Mouse (Mus musculus) limb, embryonic 14.5 days (tissue): ENCODE data around the gene Echs1. TPM values are rescaled to one million over a fixed set of nuclear protein-coding genes. Genes with fewer than 3 reads are reported as not detected.

Source experiments
- ATAC-seq: fragments of 200-750 bp; cut with Nextera tagmentation; 2 replicates; pipeline ENCODE4 v1.8.0; 2017; ENCODE audit warnings: low read depth, moderate number of reproducible peaks, moderate TSS enrichment; ENCODE audit not compliant: low FRiP score
- DNase-seq: peaks from one replicate; pipeline ENCODE4 v3.0.0-alpha.2; 2015; ENCODE audit warnings: low spot score
- H3K27ac ChIP-seq: fragments of 300-500 bp; sonication (generic); replicated peaks from 2 replicates; pipeline ENCODE4 v1.5.1; 2014; ENCODE audit warnings: low read depth, mild to moderate bottlenecking, low read length, moderate library complexity, mixed read lengths
- H3K27me3 ChIP-seq: fragments of 300-500 bp; sonication (generic); 2 replicates; pipeline ENCODE4 v1.6.1; 2014; ENCODE audit warnings: low read length, mixed read lengths; ENCODE audit not compliant: control insufficient read depth, insufficient read depth
- H3K36me3 ChIP-seq: fragments of 300-500 bp; sonication (generic); 2 replicates; pipeline ENCODE4 v1.6.1; 2014; ENCODE audit warnings: mild to moderate bottlenecking, low read length, moderate library complexity, mixed read lengths; ENCODE audit not compliant: control insufficient read depth, insufficient read depth
- H3K4me1 ChIP-seq: fragments of 300-500 bp; sonication (generic); 2 replicates; pipeline ENCODE4 v1.6.1; 2014; ENCODE audit warnings: antibody characterized with exemption, low read length, mixed read lengths; ENCODE audit not compliant: control insufficient read depth, insufficient read depth
- H3K4me2 ChIP-seq: fragments of 300-500 bp; sonication (generic); replicated peaks from 2 replicates; pipeline ENCODE4 v1.6.1; 2014; ENCODE audit warnings: low read depth, mild to moderate bottlenecking, low read length, moderate library complexity; ENCODE audit not compliant: severe bottlenecking
- H3K4me3 ChIP-seq: fragments of 300-500 bp; sonication (generic); replicated peaks from 2 replicates; pipeline ENCODE4 v1.5.1; 2014; ENCODE audit warnings: low read length
- H3K9ac ChIP-seq: fragments of 300-500 bp; sonication (generic); 2 replicates; pipeline ENCODE4 v1.6.1; 2014; ENCODE audit warnings: mild to moderate bottlenecking, low read depth, low read length, moderate library complexity; ENCODE audit not compliant: severe bottlenecking
- H3K9me3 ChIP-seq: fragments of 300-500 bp; sonication (generic); 2 replicates; pipeline ENCODE4 v1.6.1; 2016; ENCODE audit warnings: low read length; ENCODE audit not compliant: control insufficient read depth
- POLR2A ChIP-seq: fragments of 200-500 bp; IDR thresholded peaks from 2 replicates; pipeline ENCODE4 v1.8.0; 2012; ENCODE audit warnings: inconsistent platforms, mild to moderate bottlenecking, moderate library complexity, borderline replicate concordance; ENCODE audit not compliant: insufficient read depth, insufficient read length; ENCODE audit errors: extremely low read depth
- WGBS: fragments of 180-500 bp; shearing (Covaris S2); extraction: QIAGEN DNeasy Blood & Tissue Kit; methylation state at CpG from one replicate; pipeline ENCODE4 v1.1.7; 2014; 5-methylcytosine and 5-hydroxymethylcytosine counted together
- polyA plus RNA-seq, 2 experiments: library from polyadenylated mRNA; depleted of rRNA in 1 of 2; stranded (reverse) in 1 of 2; unstranded in 1 of 2; fragments of >200 nt; fragmentation: Nextera tagmentation in 1 of 2; extraction: Ambion mirVana in 1 of 2; gene quantifications; 2 replicates each; pipeline versions ENCODE4 v1.2.1 to v1.2.3; 2012 to 2014

The Echs1 gene
- polyA plus RNA-seq, 2 experiments = 127 to 153 TPM

GRCm38 (mm10) chr7:140125278-140126021 is 9.2 kb upstream of the Echs1 start:
- Histone ChIP-seq H3K4me2 (peak overlapping the region; percentile 89), H3K36me3 (peaks cover 11% of the 10 kb centered on the region), H3K9ac (peak overlapping the region; percentile 61), H3K4me3 (peak overlapping the region; percentile 55), H3K27ac (no peak overlapping the region; the same call in 1 of the 2 replicates), H3K9me3 (no peaks in the 10 kb centered on the region), H3K4me1 (peaks cover 5% of the 10 kb centered on the region; the same call in 1 of the 2 replicates), H3K27me3 (no peaks in the 10 kb centered on the region)
- ATAC-seq (peak; percentile 99), DNase-seq (peak; percentile 89)
- TF ChIP-seq POLR2A = no peak
- 2% methylated on average over 34 of the region's 40 CpGs for WGBS

GRCm38 (mm10) chr7:140124382-140124781 is 8.1 kb upstream of the Echs1 start:
- 100% methylated on average over 1 of the region's 1 CpGs for WGBS
- H3K9ac ChIP-seq = no peak overlapping the region
- ATAC-seq (no peak), DNase-seq (no peak)
- peaks cover 5% of the 10 kb centered on the region; the same call in 1 of the 2 replicates for H3K4me1 ChIP-seq
- no peak overlapping the region for H3K4me2 ChIP-seq
- no peaks in the 10 kb centered on the region for H3K27me3 ChIP-seq
- H3K27ac ChIP-seq = no peak overlapping the region
- 0 out of 2 replicates have a peak, but pooled peaks cover under 1% of the 10 kb centered on the region for H3K36me3 ChIP-seq
- no peaks in the 10 kb centered on the region for H3K9me3 ChIP-seq
- H3K4me3 ChIP-seq = no peak overlapping the region
- no peak for TF ChIP-seq POLR2A

- DNase-seq (no peak), ATAC-seq (no peak)
- WGBS = 31% methylated on average over 4 of the region's 4 CpGs
- Histone ChIP-seq H3K27ac (no peak overlapping the region), H3K36me3 (no peaks in the 10 kb centered on the region), H3K4me3 (no peak overlapping the region), H3K4me1 (peaks cover 5% of the 10 kb centered on the region; the same call in 1 of the 2 replicates), H3K4me2 (no peak overlapping the region), H3K9me3 (no peaks in the 10 kb centered on the region), H3K27me3 (no peaks in the 10 kb centered on the region), H3K9ac (no peak overlapping the region)
- no peak for TF ChIP-seq POLR2A
Observed at GRCm38 (mm10) chr7:140122765-140123164, 6.5 kb upstream of the Echs1 start.

- TF ChIP-seq POLR2A = no peak
- no peak overlapping the region for H3K4me3 ChIP-seq
- 76% methylated on average over 13 of the region's 13 CpGs for WGBS
Observed at GRCm38 (mm10) chr7:140121338-140121910, 5.1 kb upstream of the Echs1 start.

GRCm38 (mm10) chr7:140120484-140120883 is 4.2 kb upstream of the Echs1 start:
- Histone ChIP-seq H3K27me3 (no peaks in the 10 kb centered on the region), H3K27ac (no peak overlapping the region), H3K9ac (no peak overlapping the region), H3K4me2 (no peak overlapping the region), H3K9me3 (no peaks in the 10 kb centered on the region), H3K4me1 (0 out of 2 replicates have a peak, but pooled peaks cover 2% of the 10 kb centered on the region), H3K36me3 (no peaks in the 10 kb centered on the region), H3K4me3 (no peak overlapping the region)
- WGBS = 86% methylated on average over 2 of the region's 2 CpGs
- no peak for DNase-seq
- no peak for TF ChIP-seq POLR2A
- no peak for ATAC-seq

More at GRCm38 (mm10) chr7:140121338-140121910, 5.1 kb upstream of the Echs1 start:
- no peak for ATAC-seq
- Histone ChIP-seq H3K9me3 (no peaks in the 10 kb centered on the region), H3K36me3 (no peaks in the 10 kb centered on the region), H3K4me2 (no peak overlapping the region), H3K27ac (no peak overlapping the region), H3K4me1 (peaks cover 5% of the 10 kb centered on the region; the same call in 1 of the 2 replicates), H3K9ac (no peak overlapping the region), H3K27me3 (no peaks in the 10 kb centered on the region)
- no peak for DNase-seq
